Mouse (Mus musculus): Measurements from ENCODE around the gene Trpc4ap.
"Not testable (repeated sequence)": the region's sequence is repeated elsewhere in the genome, so short reads cannot be mapped to it uniquely, and the experiment has no call there.

Gene Trpc4ap

GRCm38 (mm10) chr2:155691723-155692493 lies at the start of gene Trpc4ap:
TSS of gene Trpc4ap (minus strand) at chr2:155692384.
- peak; percentile 95 for DNase-seq

DNA sequence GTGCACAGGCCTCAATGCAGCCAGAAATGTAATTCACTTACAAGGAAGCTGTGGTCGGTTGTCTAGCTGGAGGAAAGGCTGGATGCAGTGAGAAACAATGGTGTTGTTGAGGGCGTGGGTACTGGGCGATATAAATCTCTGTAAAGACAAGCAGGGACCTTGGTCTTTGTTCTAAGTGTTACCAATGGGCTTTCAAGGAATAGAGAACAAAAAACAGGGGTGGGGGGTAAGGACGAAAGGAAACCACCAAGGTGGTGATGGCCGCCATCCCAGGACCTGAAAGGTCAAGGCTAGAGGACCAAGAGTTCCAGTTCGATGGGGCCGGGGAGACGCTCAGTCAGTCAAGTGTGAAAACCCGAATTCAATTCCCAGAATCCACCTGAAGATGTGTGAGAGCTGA lies 45.6 kb upstream of the Trpc4ap start:
- no peak for DNase-seq

- DNase-seq = no peak
Measured at GRCm38 (mm10) chr2:155736936-155737335, 44.8 kb upstream of the Trpc4ap start.

GRCm38 (mm10) chr2:155735766-155736165 lies 43.6 kb upstream of the Trpc4ap start, which contains the start of gene Gm17581:
TSS of gene Gm17581 (minus strand) at chr2:155735866.
- not testable (repeated sequence) for DNase-seq

DNA sequence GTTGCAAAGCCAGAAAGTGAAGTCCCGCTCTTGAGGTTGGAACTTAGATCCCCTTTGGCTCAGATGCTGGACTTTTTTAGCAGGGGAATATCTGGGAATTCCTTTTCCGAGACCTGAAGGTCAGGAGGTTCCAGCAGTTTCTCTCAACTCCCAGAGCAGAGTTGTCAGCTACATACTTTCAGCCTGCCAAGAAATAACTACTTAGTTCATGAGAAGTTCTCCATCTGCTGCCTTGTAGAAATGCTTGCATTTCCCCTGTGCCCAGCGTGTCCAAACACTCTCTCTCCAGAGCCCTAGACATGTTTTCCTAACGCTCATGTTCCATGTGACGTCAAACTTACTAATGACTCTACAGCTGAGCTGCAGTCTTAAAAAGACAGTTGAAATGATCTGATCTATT lies 42.9 kb upstream of the Trpc4ap start:
- no peak for DNase-seq

- peak; percentile 90 for DNase-seq
Measured at GRCm38 (mm10) chr2:155729158-155729645, 37.0 kb upstream of the Trpc4ap start, which contains the start of gene Edem2. TSS of gene Edem2 (minus strand) at chr2:155729475.

- DNase-seq = no peak
Measured at GRCm38 (mm10) chr2:155728742-155729141, 36.6 kb upstream of the Trpc4ap start.

DNA sequence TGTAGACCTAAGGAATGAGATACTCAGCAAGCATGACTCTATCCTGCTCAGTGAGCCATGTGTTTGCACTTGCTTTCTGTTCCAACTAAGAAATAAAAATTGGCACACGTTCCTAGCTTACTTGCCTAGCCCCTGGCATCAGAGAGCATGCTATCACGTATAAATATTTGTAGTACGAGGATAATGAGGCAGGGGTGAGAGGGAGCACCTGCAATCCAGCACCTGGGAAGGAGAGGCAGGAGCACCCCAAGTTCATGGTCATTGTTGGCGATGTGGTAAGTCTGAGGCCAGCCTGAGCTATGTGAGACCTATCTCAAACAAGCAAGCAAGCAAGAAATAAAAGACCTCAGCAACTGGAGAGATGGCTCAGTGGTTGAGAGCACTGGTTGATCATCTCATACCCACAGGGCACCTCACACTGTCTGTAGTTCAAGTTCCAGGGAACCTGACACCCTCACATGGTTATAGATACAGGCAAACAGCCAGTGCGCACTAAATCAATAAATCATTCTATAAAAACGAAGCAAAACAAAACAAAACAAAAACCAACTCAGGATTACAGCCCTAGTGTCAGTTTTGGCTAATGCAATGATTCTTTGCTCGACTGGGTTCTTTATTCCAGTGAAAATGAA lies 35.7 kb upstream of the Trpc4ap start:
- DNase-seq = no peak

DNA sequence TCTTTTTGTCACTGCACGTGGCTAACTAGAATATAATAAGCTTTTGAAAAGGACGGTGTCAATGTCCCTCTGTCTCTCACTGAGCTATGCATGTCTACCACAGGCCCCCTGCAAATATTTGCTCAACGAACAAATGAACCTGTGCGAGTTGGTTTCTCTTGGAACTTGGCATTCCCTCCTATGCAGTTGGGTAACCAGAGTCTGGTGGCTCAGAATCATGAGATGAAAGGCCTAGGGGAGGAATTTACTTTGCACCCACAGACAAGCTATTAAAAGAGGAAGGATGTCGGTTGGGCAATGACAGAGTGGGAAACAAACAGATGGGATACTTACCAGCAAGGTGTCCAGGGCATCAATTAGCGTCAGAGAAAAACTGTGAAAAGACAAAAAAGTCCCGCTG lies 34.1 kb upstream of the Trpc4ap start:
- DNase-seq = no peak

DNA sequence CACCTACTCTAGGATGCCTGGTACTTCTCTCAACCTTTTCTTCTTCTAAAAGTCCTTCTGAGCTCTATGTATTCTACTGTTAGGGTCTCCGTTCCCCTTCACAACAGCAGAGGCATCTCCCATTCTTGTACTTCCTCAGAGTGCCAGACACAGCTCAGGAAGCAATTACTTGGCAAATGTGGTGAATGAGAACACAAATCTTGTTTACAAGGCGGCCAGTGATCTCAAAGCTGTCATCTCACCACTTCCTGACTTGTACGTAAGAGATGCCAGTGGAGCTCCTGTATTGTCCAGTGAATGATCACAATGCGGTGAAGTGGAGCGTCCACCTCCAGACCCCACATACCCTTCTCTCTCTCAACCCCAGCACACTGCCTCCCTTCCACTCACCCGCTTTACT lies 32.3 kb upstream of the Trpc4ap start:
- DNase-seq = no peak

GRCm38 (mm10) chr2:155724036-155724435 lies 31.9 kb upstream of the Trpc4ap start:
- DNase-seq = no peak

GRCm38 (mm10) chr2:155720585-155720984 lies 28.4 kb upstream of the Trpc4ap start:
- no peak for DNase-seq

- DNase-seq = no peak
Measured at GRCm38 (mm10) chr2:155717082-155717990, 25.2 kb upstream of the Trpc4ap start.

DNA sequence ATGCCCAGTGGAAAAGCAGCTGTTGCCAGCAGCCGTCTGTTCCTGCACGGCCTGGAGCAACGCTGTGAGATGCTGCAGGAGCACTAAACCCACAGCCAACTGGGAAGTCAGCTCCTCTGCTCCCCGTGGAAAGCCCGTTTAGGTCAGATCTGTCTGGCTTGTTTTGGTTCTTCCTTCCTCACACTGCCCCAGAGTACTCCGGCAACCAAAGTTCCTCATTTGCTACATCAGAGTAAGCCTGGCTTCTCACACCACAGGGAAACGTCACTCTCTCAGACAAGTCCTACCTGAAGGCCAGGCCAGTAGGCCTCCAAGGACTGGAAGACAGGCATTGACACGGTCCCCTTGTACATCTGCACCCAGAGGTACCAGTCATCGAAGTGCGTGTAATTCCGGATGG lies 18.4 kb upstream of the Trpc4ap start:
- no peak for DNase-seq

- no peak for DNase-seq
Measured at GRCm38 (mm10) chr2:155707251-155707650, 15.1 kb upstream of the Trpc4ap start.

GRCm38 (mm10) chr2:155703630-155704029 lies 11.4 kb upstream of the Trpc4ap start:
- no peak for DNase-seq

GRCm38 (mm10) chr2:155701399-155701919 lies 9.3 kb upstream of the Trpc4ap start:
- no peak for DNase-seq

DNA sequence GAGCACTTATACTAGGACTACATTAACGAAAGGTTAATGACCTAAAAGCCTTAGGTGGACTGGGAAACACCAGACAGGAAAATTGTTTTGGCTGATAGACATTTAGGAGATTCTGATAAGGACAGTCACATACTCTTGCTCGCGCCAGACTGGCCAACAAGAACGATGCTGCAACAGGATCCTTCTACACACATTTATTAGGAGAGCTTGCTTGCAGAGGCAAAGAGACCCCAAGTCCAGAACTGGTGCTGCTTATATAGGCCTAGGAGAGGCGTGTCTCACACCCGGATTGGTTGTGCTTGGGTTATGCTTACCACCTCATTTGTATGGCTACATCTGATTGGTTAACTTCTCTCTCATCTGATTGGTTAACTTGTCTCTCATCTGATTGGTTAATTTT lies 6.3 kb upstream of the Trpc4ap start:
- DNase-seq = not testable (repeated sequence)

- no peak for DNase-seq
Measured at GRCm38 (mm10) chr2:155696851-155697250, 4.7 kb upstream of the Trpc4ap start.

GRCm38 (mm10) chr2:155696091-155696558 lies 3.9 kb upstream of the Trpc4ap start:
- peak; percentile 89 for DNase-seq

- no peak for DNase-seq
Measured at GRCm38 (mm10) chr2:155695316-155695715, 3.1 kb upstream of the Trpc4ap start.

DNA sequence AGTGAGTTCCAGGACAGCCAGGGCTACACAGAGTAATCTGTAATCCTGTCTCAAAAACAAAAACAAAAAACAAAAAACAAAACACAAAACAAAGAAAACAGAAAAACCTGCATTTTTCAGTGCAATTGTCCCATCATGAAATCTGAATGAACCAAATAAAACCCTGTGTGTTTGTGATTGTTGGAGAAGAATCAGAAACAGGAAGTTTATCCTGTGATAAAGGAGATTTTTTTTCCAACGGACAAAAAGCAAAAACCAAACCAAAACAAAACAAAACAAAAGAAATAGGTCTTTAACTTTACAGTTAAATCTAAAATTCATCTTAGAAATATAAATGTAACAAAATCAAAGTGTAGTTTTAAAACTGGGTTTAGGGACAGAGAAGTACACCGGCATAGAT lies 2.4 kb upstream of the Trpc4ap start:
- no peak for DNase-seq

DNA sequence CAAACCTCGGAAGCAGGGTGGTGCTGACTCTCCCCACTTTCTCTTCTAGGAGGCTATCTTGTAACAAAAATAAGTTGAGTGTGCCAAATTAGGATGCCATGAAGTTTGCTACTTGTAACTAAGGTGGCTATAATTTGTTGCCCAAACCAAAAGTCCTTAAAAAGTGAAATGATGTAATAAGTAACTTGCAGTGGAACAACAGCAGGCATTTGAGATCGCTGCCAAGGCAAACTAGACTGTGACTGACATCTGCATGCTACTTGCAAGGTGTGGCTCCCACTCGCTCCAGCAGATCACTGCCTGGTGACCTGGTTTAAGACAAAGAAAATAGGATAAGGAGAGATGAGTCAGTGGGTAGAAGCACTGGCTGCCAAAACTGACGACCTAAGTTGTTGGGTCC lies 952 bp upstream of the Trpc4ap start:
- no peak for DNase-seq

Measured in liver (tissue).